Mouse (Mus musculus) Patski (cell line): Measurements from ENCODE around the gene Asap3. TPM values are rescaled to one million over a fixed set of nuclear protein-coding genes. Genes with fewer than 3 reads are reported as not detected.

ENCODE experiments used
- ATAC-seq: fragments of 100-300 bp; one replicate; pipeline ENCODE4 v1.8.0; 2021
- CTCF ChIA-PET: fragments of 350-600 bp; sonication (Branson Sonifier 250); formaldehyde crosslinking; loops from one replicate; lab custom pipeline; 2022; ENCODE audit warnings: inconsistent platforms; lab: Charles Lee
- POLR2A ChIA-PET: fragments of 350-600 bp; sonication (Branson Sonifier 250); formaldehyde crosslinking; loops from one replicate; lab custom pipeline; 2022; ENCODE audit warnings: antibody characterized with exemption, inconsistent platforms; lab: Charles Lee
- DNase-seq: peaks from one replicate; pipeline ENCODE4 v3.0.0-alpha.2; 2011; ENCODE audit warnings: low read depth, low spot score
- H3K27me3 ChIP-seq: fragments of 371-371 bp; one replicate; pipeline ENCODE4 v1.5.1; 2021
- CTCF ChIP-seq: fragments of 100-300 bp; IDR thresholded peaks from one replicate; pipeline ENCODE4 v1.5.1; 2021
- in situ Hi-C: fragments of 300-500 bp; cut with MboI; formaldehyde crosslinking; loops from 3 replicates; pipeline ENCODE4 v1.11.1; 2018; ENCODE audit warnings: low pct_unique_long_range_greater_than_20kb, mixed read lengths
- polyA plus RNA-seq: library from polyadenylated mRNA; unstranded; gene quantifications from one replicate; pipeline ENCODE4 v1.2.3, GENCODE M21; 2021

The Asap3 gene
- polyA plus RNA-seq, 1 experiment from 2014 or later = 5.5 TPM

DNA sequence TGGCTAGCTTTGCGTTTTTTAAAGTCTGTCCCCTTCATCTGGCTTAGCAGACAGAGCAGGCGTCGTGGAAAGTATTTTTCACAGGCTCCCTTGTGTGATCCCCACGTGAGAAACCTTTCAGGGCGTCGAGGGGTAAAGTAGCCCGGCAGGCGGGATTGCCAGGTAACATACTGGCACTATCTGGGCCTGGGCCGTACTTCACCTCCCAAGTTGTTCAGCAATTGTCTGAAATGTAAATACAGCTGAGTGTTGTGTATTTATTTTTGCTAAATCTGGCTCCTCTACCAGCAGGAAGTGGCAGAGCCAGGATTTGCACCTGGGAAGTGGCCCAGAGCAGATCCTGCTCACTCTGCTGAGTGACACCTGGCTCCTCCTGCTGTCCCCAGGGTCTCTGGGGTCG is 10.9 kb downstream of the Asap3 start:
- in situ Hi-C loops = no loop called here
- no peak for TF ChIP-seq CTCF

DNA sequence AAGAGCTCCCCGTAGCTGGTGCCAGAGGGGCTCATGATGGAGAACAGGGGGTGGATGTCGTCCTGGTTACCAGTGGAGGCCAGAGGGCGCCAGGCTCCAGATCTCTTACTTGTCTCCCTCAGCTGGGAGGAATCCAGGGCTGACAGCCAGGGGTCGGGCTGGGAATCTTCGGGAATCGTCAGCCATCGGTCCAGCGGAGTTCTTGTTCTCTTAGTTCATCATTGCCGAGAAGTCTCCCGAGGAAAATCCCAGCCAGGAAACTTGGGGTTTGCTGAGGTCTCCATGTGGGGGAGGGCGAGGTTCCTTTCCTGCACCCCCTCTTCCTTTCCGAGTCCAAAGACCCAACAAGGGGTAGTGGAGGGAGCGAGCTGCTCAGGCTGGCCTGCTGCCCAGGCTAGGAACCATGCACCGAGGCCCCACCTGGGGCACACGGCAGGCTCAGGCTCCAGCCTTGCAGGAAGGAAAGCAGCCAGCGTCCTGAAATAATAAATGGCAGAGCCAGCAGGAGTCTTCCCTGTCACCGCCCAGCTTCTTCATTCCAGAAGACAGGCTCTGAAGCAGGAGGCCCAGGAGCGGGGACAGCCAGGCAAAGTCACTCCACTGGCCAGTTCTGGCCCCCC is 12.5 kb downstream of the Asap3 start:
- TF ChIP-seq CTCF = no peak
- in situ Hi-C loops = no loop called here
- ChIA-PET CTCF (no interaction called here), POLR2A (no interaction called here)
- no peaks in the 10 kb centered on the region for H3K27me3 ChIP-seq
- no peak for ATAC-seq
- DNase-seq = no peak

More for the DNA sequence above, 10.9 kb downstream of the Asap3 start:
- DNase-seq (no peak), ATAC-seq (no peak)
- H3K27me3 ChIP-seq = no peaks in the 10 kb centered on the region
- ChIA-PET POLR2A (interaction anchor here (0.6 kb wide), 1 partner anchor 185 kb away, joined by 4 read pairs; no protein-coding TSS in a partner anchor), CTCF (no interaction called here)

DNA sequence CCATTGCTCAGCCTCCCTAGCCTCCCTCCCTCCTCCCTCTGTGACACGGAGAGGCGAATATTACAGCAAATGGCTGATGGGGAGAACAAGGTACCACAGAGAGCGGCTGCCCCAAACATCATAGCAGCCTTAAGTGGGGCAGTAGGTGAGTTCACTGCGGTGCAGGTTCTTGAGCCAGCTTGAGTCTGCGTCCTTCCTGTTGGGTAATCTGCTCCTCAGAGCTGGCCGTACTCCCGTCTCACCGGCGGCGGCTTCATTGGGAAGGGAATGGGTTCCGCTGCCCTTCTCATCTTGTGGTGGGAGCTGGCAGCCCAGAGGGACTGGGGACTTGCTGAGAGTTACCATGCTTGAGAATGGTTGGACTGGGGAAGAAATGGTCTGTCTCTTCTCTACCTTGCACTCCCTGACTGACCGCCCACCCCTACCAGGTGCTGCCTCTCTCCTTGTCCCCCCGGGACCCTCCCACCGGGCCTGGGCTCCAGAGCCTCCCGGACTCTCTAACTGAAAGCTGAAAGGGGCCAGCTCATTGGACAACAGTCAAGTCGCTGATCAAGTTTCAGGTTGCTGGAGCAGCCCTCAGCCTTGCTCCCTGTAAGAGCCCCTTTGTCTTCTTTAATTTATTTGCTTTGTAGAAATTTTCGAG is 14.1 kb downstream of the Asap3 start:
- ChIA-PET CTCF (no interaction called here), POLR2A (no interaction called here)
- TF ChIP-seq CTCF = no peak
- no peaks in the 10 kb centered on the region for H3K27me3 ChIP-seq
- DNase-seq (no peak), ATAC-seq (no peak)
- in situ Hi-C loops = no loop called here

DNA sequence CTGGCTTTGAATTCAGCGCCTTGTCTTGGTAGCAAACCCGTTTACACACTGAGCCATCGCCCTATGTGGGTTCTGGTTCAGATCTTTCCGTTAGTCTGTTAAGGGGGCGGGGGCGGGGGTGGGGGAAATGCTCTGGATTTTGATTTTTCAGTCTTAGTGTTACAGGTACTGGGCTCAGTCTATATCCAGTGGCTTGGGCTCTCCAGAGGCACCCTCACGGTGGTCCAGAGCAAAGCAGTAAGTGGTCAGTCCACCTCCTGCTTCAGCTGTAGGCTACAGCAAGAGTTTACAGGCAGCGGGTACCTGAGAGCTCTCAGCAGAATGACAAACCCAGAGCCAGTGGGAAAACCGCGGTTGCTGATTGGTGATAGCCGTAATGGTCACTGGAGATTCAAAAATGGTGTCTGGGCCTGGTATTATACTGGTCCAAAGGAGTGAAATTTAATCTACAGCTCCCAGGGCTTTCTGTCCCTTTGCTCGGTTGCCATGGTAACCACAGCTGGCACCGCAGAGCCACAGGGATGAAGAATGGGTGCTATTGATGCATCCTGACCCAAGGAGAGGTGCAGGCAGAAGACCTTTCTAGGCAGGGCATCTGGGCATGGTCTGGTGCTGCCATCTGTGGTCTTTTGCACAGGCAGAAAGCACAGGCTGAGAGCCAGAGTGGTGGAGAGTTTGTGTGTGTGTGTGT is 17.5 kb downstream of the Asap3 start:
- H3K27me3 ChIP-seq = no peaks in the 10 kb centered on the region
- no peak for ATAC-seq
- in situ Hi-C loops = no loop called here
- TF ChIP-seq CTCF = no peak
- CTCF ChIA-PET = no interaction called here
- DNase-seq = no peak
- POLR2A ChIA-PET = no interaction called here

DNA sequence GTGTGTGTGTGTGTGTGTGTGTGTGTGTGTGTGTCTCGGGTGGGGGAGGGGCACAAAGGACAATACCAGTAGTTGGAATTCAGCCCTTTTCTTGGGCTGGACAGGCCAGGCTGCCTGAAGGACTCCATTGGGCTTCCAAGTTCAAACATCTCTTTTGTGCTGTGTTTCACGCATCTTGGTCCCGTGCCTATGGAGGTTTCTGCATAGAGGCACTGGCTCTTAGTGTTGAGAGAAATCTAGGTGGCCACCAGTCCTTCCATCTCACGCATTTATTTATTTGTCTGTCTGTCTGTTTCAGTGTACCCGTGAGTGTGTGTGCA is 18.0 kb downstream of the Asap3 start:
- no peak for TF ChIP-seq CTCF
- ChIA-PET CTCF (no interaction called here), POLR2A (no interaction called here)
- DNase-seq = no peak
- H3K27me3 ChIP-seq = no peaks in the 10 kb centered on the region
- ATAC-seq = no peak
- in situ Hi-C loops = no loop called here

DNA sequence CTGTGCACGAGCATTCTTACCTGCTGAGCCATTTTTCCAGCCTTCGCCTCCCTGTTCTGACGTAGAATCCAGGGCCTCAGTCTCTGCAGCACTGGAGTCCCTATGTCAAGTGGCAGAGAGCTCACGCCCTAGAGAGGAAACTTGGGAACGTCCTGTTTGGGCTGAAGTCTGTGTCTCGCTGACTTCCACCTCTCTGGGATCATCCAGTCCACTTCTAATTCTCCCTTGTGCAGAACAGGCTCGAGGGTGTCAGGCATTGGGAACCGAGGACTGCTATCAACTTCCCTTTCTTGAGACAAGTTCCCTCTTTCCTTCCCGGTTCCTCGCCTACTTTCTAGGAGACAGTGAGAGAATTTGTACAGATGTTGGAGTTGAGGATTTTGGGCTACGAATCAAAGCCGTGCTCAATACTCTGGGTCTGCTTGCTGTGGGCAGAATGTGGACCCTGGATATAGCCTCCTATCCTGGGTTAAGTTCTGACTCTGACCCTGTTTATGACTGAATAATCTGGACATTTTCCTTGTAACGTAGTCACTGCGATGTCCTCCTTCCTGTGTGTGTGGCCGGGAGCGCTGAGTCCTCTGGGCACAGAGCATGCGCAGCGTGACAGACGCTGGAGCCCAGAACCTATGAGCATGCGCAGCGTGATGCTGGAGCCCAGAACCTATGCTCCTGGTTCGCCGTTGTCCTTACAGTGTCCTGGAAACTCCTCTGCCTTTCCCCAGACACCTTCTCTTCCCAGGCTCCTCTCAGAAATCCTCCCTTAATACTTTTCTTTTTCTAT is 18.7 kb downstream of the Asap3 start:
- no peak for ATAC-seq
- TF ChIP-seq CTCF = no peak
- in situ Hi-C loops = no loop called here
- no peak for DNase-seq
- CTCF ChIA-PET = no interaction called here
- POLR2A ChIA-PET = no interaction called here
- H3K27me3 ChIP-seq = no peaks in the 10 kb centered on the region

DNA sequence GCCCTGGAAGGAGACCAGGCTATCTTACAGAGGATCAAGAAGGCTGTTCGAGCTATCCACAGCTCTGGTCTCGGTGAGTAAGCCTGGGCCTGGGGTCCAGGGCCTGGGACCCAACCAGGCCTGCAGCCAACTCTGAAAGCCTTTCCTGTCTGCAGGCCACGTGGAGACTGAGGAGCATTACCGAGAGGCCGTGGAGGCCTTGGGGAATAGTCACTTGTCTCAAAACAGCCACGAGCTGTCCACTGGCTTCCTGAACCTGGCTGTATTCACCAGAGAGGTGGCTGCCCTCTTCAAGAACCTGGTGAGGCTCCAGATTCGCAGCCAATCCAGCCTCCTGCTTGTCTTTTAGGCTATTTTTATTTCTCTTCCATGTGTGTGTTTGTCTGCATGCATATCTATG is 21.2 kb downstream of the Asap3 start:
- CTCF ChIA-PET = no interaction called here

DNA sequence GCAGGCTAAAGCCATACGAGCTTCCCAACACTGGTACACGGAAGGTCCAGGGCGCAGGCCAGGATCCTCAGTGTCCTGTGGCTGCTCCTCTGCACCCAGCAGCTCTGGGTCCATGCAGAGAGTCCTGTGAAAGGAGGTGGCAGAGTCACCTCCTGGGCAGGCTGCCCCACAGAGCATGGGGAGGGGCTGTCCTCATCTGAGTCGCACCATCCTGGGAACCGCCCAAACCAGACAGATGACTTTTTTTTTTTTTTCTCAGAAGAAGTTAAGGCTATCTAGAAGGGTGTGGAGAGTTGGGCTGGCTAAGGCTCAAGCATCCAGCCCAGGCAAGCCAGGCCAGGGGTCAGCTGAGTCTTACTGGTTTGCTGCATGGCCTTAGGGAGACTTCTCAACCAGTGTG is 22.5 kb downstream of the Asap3 start:
- no peak for TF ChIP-seq CTCF
- in situ Hi-C loops = no loop called here
- CTCF ChIA-PET = no interaction called here
- no peak for ATAC-seq
- POLR2A ChIA-PET = no interaction called here
- DNase-seq = no peak
- no peaks in the 10 kb centered on the region for H3K27me3 ChIP-seq

More for the DNA sequence above, 21.2 kb downstream of the Asap3 start:
- DNase-seq = no peak
- POLR2A ChIA-PET = no interaction called here
- H3K27me3 ChIP-seq = no peaks in the 10 kb centered on the region
- TF ChIP-seq CTCF = no peak
- ATAC-seq = no peak
- in situ Hi-C loops = no loop called here

DNA sequence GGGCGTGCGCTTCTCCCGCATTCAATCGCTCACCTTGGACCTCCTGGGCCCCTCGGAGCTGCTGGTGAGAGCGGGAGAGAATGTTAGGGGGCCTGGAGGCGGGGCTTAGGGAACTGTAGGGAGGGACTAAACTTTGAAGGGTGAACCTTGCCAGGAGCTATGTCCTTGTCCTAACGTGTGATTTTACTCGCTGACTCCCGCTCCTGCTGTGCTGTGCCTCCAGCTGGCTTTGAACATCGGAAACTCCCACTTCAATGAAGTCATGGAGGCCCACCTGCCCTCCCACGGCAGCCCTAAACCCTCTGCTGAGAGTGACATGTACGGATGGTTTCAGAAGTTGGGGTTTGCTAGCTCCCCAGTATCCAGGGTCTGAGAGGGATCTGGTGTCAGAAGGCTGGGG is 32.5 kb downstream of the Asap3 start:
- CTCF ChIA-PET = interaction anchor here (2.0 kb wide), 1 partner anchor 36 kb away, joined by 7 read pairs; no protein-coding TSS in a partner anchor

DNA sequence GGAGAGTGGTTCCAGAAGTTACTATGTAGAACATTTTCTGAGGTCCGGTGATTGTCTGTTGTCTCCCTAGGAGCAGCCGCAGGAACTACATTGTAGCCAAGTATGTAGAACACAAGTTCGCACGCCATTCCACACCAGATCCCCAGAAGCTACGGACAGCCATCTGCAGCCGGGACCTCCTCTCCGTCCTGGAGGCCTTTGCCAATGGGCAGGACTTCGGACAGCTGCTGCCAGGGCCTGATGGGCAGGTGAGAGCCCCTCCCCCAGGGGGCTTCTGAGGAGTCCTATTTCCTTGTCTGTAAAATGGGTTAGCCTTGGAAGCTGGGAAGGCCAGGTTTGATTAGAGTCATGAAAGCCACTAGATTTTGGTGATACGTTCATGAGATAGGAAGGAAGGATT is 32.9 kb downstream of the Asap3 start:
- ChIA-PET CTCF (interaction anchor here (1.1 to 2.0 kb wide), 5 partner anchors 22 to 38 kb away, joined by 4 to 7 read pairs (median 4); no protein-coding TSS in a partner anchor), POLR2A (interaction anchor here (0.6 kb wide), 1 partner anchor 34 kb away, joined by 3 read pairs; no protein-coding TSS in a partner anchor)
- no peak for TF ChIP-seq CTCF
- no peaks in the 10 kb centered on the region for H3K27me3 ChIP-seq
- in situ Hi-C loops = no loop called here
- ATAC-seq (no peak), DNase-seq (no peak)

More for the DNA sequence above, 32.5 kb downstream of the Asap3 start:
- ATAC-seq (no peak), DNase-seq (no peak)
- POLR2A ChIA-PET = interaction anchor here (0.6 kb wide), 1 partner anchor 34 kb away, joined by 3 read pairs; no protein-coding TSS in a partner anchor
- TF ChIP-seq CTCF = no peak
- no peaks in the 10 kb centered on the region for H3K27me3 ChIP-seq
- in situ Hi-C loops = no loop called here
